Mouse (Mus musculus) megakaryocyte, adult 5-6 weeks (primary cell): ENCODE measurements around the gene Osbpl3. TPM values are rescaled to one million over a fixed set of nuclear protein-coding genes. Genes with fewer than 3 reads are reported as not detected.

ENCODE experiments used
- ATAC-seq: 2 replicates; pipeline ENCODE4 v1.8.0; 2016; ENCODE audit warnings: mild to moderate bottlenecking, inconsistent platforms; ENCODE audit not compliant: poor library complexity, severe bottlenecking
- total RNA-seq, 2 experiments: library from RNA; stranded (forward) in 1 of 2; stranded (reverse) in 1 of 2; fragments of 153-499, 151-499 nt in 1 of 2; fragments of 221-1000, 200-1000 nt in 1 of 2; gene quantifications; 2 replicates each; pipeline versions ENCODE4 v1.2.3 to v1.2.4; 2015 to 2017

Gene Osbpl3
- total RNA-seq, 2 experiments from 2014 or later = 10.7 to 15.5 TPM

GRCm38 (mm10) chr6:50340226-50340906 lies 115.6 kb downstream of the Osbpl3 start:
- ATAC-seq = peak; percentile 67

- no peak for ATAC-seq
Measured at GRCm38 (mm10) chr6:50337431-50337830, 118.6 kb downstream of the Osbpl3 start.

GRCm38 (mm10) chr6:50336376-50336775 lies 119.6 kb downstream of the Osbpl3 start:
- no peak for ATAC-seq

GRCm38 (mm10) chr6:50334846-50335821 lies 120.9 kb downstream of the Osbpl3 start:
- ATAC-seq = no peak

GRCm38 (mm10) chr6:50333346-50333745 lies 122.7 kb downstream of the Osbpl3 start:
- ATAC-seq = no peak

- ATAC-seq = no peak
Measured at GRCm38 (mm10) chr6:50331477-50331876, 124.5 kb downstream of the Osbpl3 start.

- ATAC-seq = no peak
Measured at GRCm38 (mm10) chr6:50329380-50329779, 126.6 kb downstream of the Osbpl3 start.

GRCm38 (mm10) chr6:50328901-50329300 lies 127.1 kb downstream of the Osbpl3 start:
- ATAC-seq = no peak

- ATAC-seq = no peak
Measured at GRCm38 (mm10) chr6:50326192-50326591, 129.8 kb downstream of the Osbpl3 start.

- no peak for ATAC-seq
Measured at GRCm38 (mm10) chr6:50325485-50325884, 130.5 kb downstream of the Osbpl3 start.

GRCm38 (mm10) chr6:50322631-50323030 lies 133.4 kb downstream of the Osbpl3 start:
- no peak for ATAC-seq

- no peak for ATAC-seq
Measured at GRCm38 (mm10) chr6:50321739-50322138, 134.3 kb downstream of the Osbpl3 start.

- no peak for ATAC-seq
Measured at GRCm38 (mm10) chr6:50318590-50319172, 137.3 kb downstream of the Osbpl3 start.

- no peak for ATAC-seq
Measured at GRCm38 (mm10) chr6:50318150-50318549, 137.9 kb downstream of the Osbpl3 start.

GRCm38 (mm10) chr6:50316795-50317505 lies 139.1 kb downstream of the Osbpl3 start:
- ATAC-seq = no peak

GRCm38 (mm10) chr6:50314406-50315071 lies 141.5 kb downstream of the Osbpl3 start:
- no peak for ATAC-seq

- peak; percentile 99 for ATAC-seq
Measured at GRCm38 (mm10) chr6:50312647-50313046, 143.4 kb downstream of the Osbpl3 start.

- no peak for ATAC-seq
Measured at GRCm38 (mm10) chr6:50309019-50309418, 147.0 kb downstream of the Osbpl3 start.

- ATAC-seq = peak; percentile 77
Measured at GRCm38 (mm10) chr6:50306625-50307024, 149.4 kb downstream of the Osbpl3 start.

- peak; percentile 83 for ATAC-seq
Measured at GRCm38 (mm10) chr6:50304949-50305491, 151.0 kb downstream of the Osbpl3 start.
